Mouse (Mus musculus): ENCODE results near the gene Gtf3c4. TPM values are rescaled to one million over a fixed set of nuclear protein-coding genes. Genes with fewer than 3 reads are reported as not detected.

The Gtf3c4 gene
- total RNA-seq (2015) (13.7 and 14.9 TPM in 2 replicates), total RNA-seq (2017) (23.2 and 25.4 TPM in 2 replicates)

- peak; percentile 97 for ATAC-seq (replicated peaks; ENCODE audit: poor library complexity)
Measured at GRCm38 (mm10) chr2:28840222-28840951, at the start of gene Gtf3c4, which contains the start of gene Ddx31. Gene Gtf3c4, minus strand, starts transcription at chr2:28840360. Gene Ddx31, plus strand, starts transcription at chr2:28840406.

GRCm38 (mm10) chr2:28884914-28885313 is 44.8 kb upstream of the Gtf3c4 start:
- ATAC-seq (replicated peaks; ENCODE audit: poor library complexity): no peak

- ATAC-seq (replicated peaks; ENCODE audit: poor library complexity): no peak
Measured at GRCm38 (mm10) chr2:28882826-28883485, 42.8 kb upstream of the Gtf3c4 start.

- ATAC-seq (replicated peaks; ENCODE audit: poor library complexity): no peak
Measured at GRCm38 (mm10) chr2:28882047-28882446, 41.9 kb upstream of the Gtf3c4 start.

GRCm38 (mm10) chr2:28881275-28881674 is 41.1 kb upstream of the Gtf3c4 start:
- ATAC-seq (replicated peaks; ENCODE audit: poor library complexity): no peak

- no peak for ATAC-seq (replicated peaks; ENCODE audit: poor library complexity)
Measured at GRCm38 (mm10) chr2:28875554-28875953, 35.4 kb upstream of the Gtf3c4 start.

- ATAC-seq (replicated peaks; ENCODE audit: poor library complexity): no peak
Measured at GRCm38 (mm10) chr2:28867495-28867894, 27.3 kb upstream of the Gtf3c4 start.

GRCm38 (mm10) chr2:28863857-28864256 is 23.7 kb upstream of the Gtf3c4 start:
- ATAC-seq (replicated peaks; ENCODE audit: poor library complexity): no peak

- no peak for ATAC-seq (replicated peaks; ENCODE audit: poor library complexity)
Measured at GRCm38 (mm10) chr2:28860678-28861423, 20.7 kb upstream of the Gtf3c4 start.

- no peak for ATAC-seq (replicated peaks; ENCODE audit: poor library complexity)
Measured at GRCm38 (mm10) chr2:28859303-28859702, 19.1 kb upstream of the Gtf3c4 start.

GRCm38 (mm10) chr2:28855773-28856172 is 15.6 kb upstream of the Gtf3c4 start:
- no peak for ATAC-seq (replicated peaks; ENCODE audit: poor library complexity)

- ATAC-seq (replicated peaks; ENCODE audit: poor library complexity): no peak
Measured at GRCm38 (mm10) chr2:28852594-28852993, 12.4 kb upstream of the Gtf3c4 start.

- no peak for ATAC-seq (replicated peaks; ENCODE audit: poor library complexity)
Measured at GRCm38 (mm10) chr2:28848879-28849278, 8.7 kb upstream of the Gtf3c4 start.

- ATAC-seq (replicated peaks; ENCODE audit: poor library complexity): no peak
Measured at GRCm38 (mm10) chr2:28842042-28842441, 1.9 kb upstream of the Gtf3c4 start.

GRCm38 (mm10) chr2:28839501-28840221 is 499 bp downstream of the Gtf3c4 start:
- peak; percentile 26 for ATAC-seq (replicated peaks; ENCODE audit: poor library complexity)

GRCm38 (mm10) chr2:28836181-28836940 is 3.8 kb downstream of the Gtf3c4 start:
- ATAC-seq (replicated peaks; ENCODE audit: poor library complexity): no peak

- no peak for ATAC-seq (replicated peaks; ENCODE audit: poor library complexity)
Measured at GRCm38 (mm10) chr2:28829265-28829664, 10.9 kb downstream of the Gtf3c4 start.

- no peak for ATAC-seq (replicated peaks; ENCODE audit: poor library complexity)
Measured at GRCm38 (mm10) chr2:28818866-28819265, 21.3 kb downstream of the Gtf3c4 start.

- ATAC-seq (replicated peaks; ENCODE audit: poor library complexity): no peak
Measured at GRCm38 (mm10) chr2:28810260-28811013, 29.7 kb downstream of the Gtf3c4 start.
